Mouse (Mus musculus) adrenal gland (tissue): ENCODE results near the gene Dennd1a.

Experiments used
- intact Hi-C: fragments of 180-260 bp; cut with DNase I; formaldehyde crosslinking; loops from one replicate; pipeline ENCODE4 v1.15.1; 2025
- long read RNA-seq, 2 experiments: library from polyadenylated mRNA; unstranded; transcript quantifications; one replicate each; pipeline ENCODE4 v2.0.0; 2020; ENCODE audit warnings: borderline replicate concordance in 1 of 2; ENCODE audit not compliant: insufficient replicate concordance in 1 of 2

Dennd1a gene
- long read RNA-seq, experiment 1, partial matches to known transcripts, result 0 of 6 reads
- long read RNA-seq, experiment 1, other reads (novel, unspliced or antisense), result 6 of 6 reads
- long read RNA-seq, experiment 2, partial matches to known transcripts, result 0 of 7 reads
- long read RNA-seq, experiment 2, other reads (novel, unspliced or antisense), result 7 of 7 reads

- intact Hi-C loops, result no loop called here
These were observed at the start of gene Dennd1a for GRCm38 (mm10) chr2:38286733-38287551. Gene Dennd1a, minus strand, starts transcription at chr2:38287390.

GRCm38 (mm10) chr2:38336606-38337005, 49.4 kb upstream of the Dennd1a start:
- intact Hi-C loops, result no loop called here

- intact Hi-C loops, result no loop called here
These were observed 46.5 kb upstream of the Dennd1a start for GRCm38 (mm10) chr2:38333586-38334119.

GRCm38 (mm10) chr2:38326671-38327070, 39.5 kb upstream of the Dennd1a start:
- intact Hi-C loops, result no loop called here

- intact Hi-C loops, result no loop called here
These were observed 36.2 kb upstream of the Dennd1a start for GRCm38 (mm10) chr2:38323380-38323779.

- intact Hi-C loops, result no loop called here
These were observed 33.7 kb upstream of the Dennd1a start for GRCm38 (mm10) chr2:38320911-38321310.

- intact Hi-C loops, result no loop called here
These were observed 31.9 kb upstream of the Dennd1a start for GRCm38 (mm10) chr2:38319086-38319485.

- intact Hi-C loops, result no loop called here
These were observed 26.2 kb upstream of the Dennd1a start for GRCm38 (mm10) chr2:38313399-38313798.

- intact Hi-C loops, result no loop called here
These were observed 25.7 kb upstream of the Dennd1a start for GRCm38 (mm10) chr2:38312921-38313320.

GRCm38 (mm10) chr2:38305152-38305551, 18.0 kb upstream of the Dennd1a start:
- intact Hi-C loops, result no loop called here

GRCm38 (mm10) chr2:38300941-38301340, 13.8 kb upstream of the Dennd1a start:
- intact Hi-C loops, result no loop called here

GRCm38 (mm10) chr2:38295939-38296338, 8.7 kb upstream of the Dennd1a start:
- intact Hi-C loops, result no loop called here

- intact Hi-C loops, result no loop called here
These were observed 4.3 kb upstream of the Dennd1a start for GRCm38 (mm10) chr2:38291526-38291925.

GRCm38 (mm10) chr2:38288226-38288625, 1.0 kb upstream of the Dennd1a start:
- intact Hi-C loops, result no loop called here

GRCm38 (mm10) chr2:38286433-38286732, 807 bp downstream of the Dennd1a start:
- intact Hi-C loops, result no loop called here

- intact Hi-C loops, result no loop called here
These were observed 1.3 kb downstream of the Dennd1a start for GRCm38 (mm10) chr2:38285781-38286432.

GRCm38 (mm10) chr2:38283961-38284360, 3.2 kb downstream of the Dennd1a start:
- intact Hi-C loops, result no loop called here

- intact Hi-C loops, result no loop called here
These were observed 6.8 kb downstream of the Dennd1a start for GRCm38 (mm10) chr2:38280376-38280775.

GRCm38 (mm10) chr2:38274973-38275372, 12.2 kb downstream of the Dennd1a start:
- intact Hi-C loops, result no loop called here

- intact Hi-C loops, result no loop called here
These were observed 23.5 kb downstream of the Dennd1a start for GRCm38 (mm10) chr2:38263653-38264052.

- intact Hi-C loops, result no loop called here
These were observed 28.1 kb downstream of the Dennd1a start for GRCm38 (mm10) chr2:38259052-38259451.

- intact Hi-C loops, result no loop called here
These were observed 49.6 kb downstream of the Dennd1a start for GRCm38 (mm10) chr2:38237616-38238015.
